Mouse (Mus musculus) thymus, postnatal 25 days (tissue): ENCODE results near the gene Cep97.

ENCODE experiments used
- DNase-seq: peaks from one replicate; pipeline ENCODE4 v3.0.0; 2022

Cep97 gene

GRCm38 (mm10) chr16:55947266-55947665 is 12.6 kb upstream of the Cep97 start:
- DNase-seq = no peak

GRCm38 (mm10) chr16:55940781-55941180 is 6.1 kb upstream of the Cep97 start:
- DNase-seq = no peak

- peak; percentile 66 for DNase-seq
These were observed 5.0 kb upstream of the Cep97 start for GRCm38 (mm10) chr16:55939703-55940102.

- no peak for DNase-seq
These were observed 4.1 kb upstream of the Cep97 start for GRCm38 (mm10) chr16:55938761-55939160.

- DNase-seq = peak; percentile 75
These were observed 843 bp downstream of the Cep97 start for GRCm38 (mm10) chr16:55933681-55934343.

GRCm38 (mm10) chr16:55924010-55924409 is 10.6 kb downstream of the Cep97 start:
- DNase-seq = no peak

- DNase-seq = no peak
These were observed 12.6 kb downstream of the Cep97 start for GRCm38 (mm10) chr16:55922079-55922478.

GRCm38 (mm10) chr16:55914716-55915115 is 19.9 kb downstream of the Cep97 start:
- DNase-seq = no peak

GRCm38 (mm10) chr16:55910208-55910793 is 24.4 kb downstream of the Cep97 start:
- no peak for DNase-seq

- DNase-seq = no peak
These were observed 27.6 kb downstream of the Cep97 start for GRCm38 (mm10) chr16:55906928-55907679.

GRCm38 (mm10) chr16:55905370-55905769 is 29.3 kb downstream of the Cep97 start:
- DNase-seq = no peak

GRCm38 (mm10) chr16:55901839-55902756 is 32.6 kb downstream of the Cep97 start:
- DNase-seq = no peak

GRCm38 (mm10) chr16:55898385-55899002 is 36.2 kb downstream of the Cep97 start:
- no peak for DNase-seq

- no peak for DNase-seq
These were observed 39.0 kb downstream of the Cep97 start for GRCm38 (mm10) chr16:55895651-55896095.

- peak; percentile 91 for DNase-seq
These were observed 39.6 kb downstream of the Cep97 start, which contains the start of gene Nxpe3 for GRCm38 (mm10) chr16:55894893-55895650. Nxpe3 (minus strand) TSS chr16:55895285.

GRCm38 (mm10) chr16:55894536-55894892 is 40.1 kb downstream of the Cep97 start:
- no peak for DNase-seq

- no peak for DNase-seq
These were observed 41.1 kb downstream of the Cep97 start for GRCm38 (mm10) chr16:55893410-55894107.

GRCm38 (mm10) chr16:55892484-55892883 is 42.2 kb downstream of the Cep97 start:
- no peak for DNase-seq

GRCm38 (mm10) chr16:55891346-55891745 is 43.3 kb downstream of the Cep97 start:
- DNase-seq = peak; percentile 33

GRCm38 (mm10) chr16:55890346-55891136 is 44.1 kb downstream of the Cep97 start:
- no peak for DNase-seq
